Mouse (Mus musculus): Measurements from ENCODE around the gene Olfr137. TPM values are rescaled to one million over a fixed set of nuclear protein-coding genes. Genes with fewer than 3 reads are reported as not detected.

The Olfr137 gene
- polyA plus RNA-seq (2015; fragmentation: Nextera tagmentation; extraction: Ambion mirVana) = not detected in 2 replicates

GRCm38 (mm10) chr17:38307470-38307869, at the start of gene Olfr137:
Gene Olfr137, minus strand, starts transcription at chr17:38307570.
- Histone ChIP-seq H3K4me3 (no peak within 1 kb of the TSS), H3K36me3 (no peaks in the 10 kb centered on the region), H3K9me3 (replicated peaks) (no peaks in the 10 kb centered on the region; the same call in 1 of the 2 replicates), H3K4me1 (replicated peaks) (no peaks in the 10 kb centered on the region), H3K4me2 (no peak within 1 kb of the TSS), H3K27me3 (no peaks in the 10 kb centered on the region), H3K27ac (no peak within 1 kb of the TSS), H3K9ac (no peak within 1 kb of the TSS)
- ATAC-seq (replicated peaks; ENCODE audit: insufficient number of reproducible peaks, insufficient read depth, low FRiP score, low read depth) = no peak

- Histone ChIP-seq H3K9me3 (replicated peaks) (peaks cover 5% of the 10 kb centered on the region; the same call in 1 of the 2 replicates), H3K4me3 (no peak within 1 kb of the TSS), H3K4me1 (replicated peaks) (no peaks in the 10 kb centered on the region), H3K4me2 (no peak within 1 kb of the TSS), H3K27me3 (no peaks in the 10 kb centered on the region), H3K9ac (no peak within 1 kb of the TSS), H3K27ac (no peak within 1 kb of the TSS), H3K36me3 (no peaks in the 10 kb centered on the region)
- no peak for ATAC-seq (replicated peaks; ENCODE audit: insufficient number of reproducible peaks, insufficient read depth, low FRiP score, low read depth)
Observed at GRCm38 (mm10) chr17:38329531-38329930, 22.2 kb upstream of the Olfr137 start, which contains the start of gene Olfr136. Gene Olfr136, plus strand, starts transcription at chr17:38329831.

DNA sequence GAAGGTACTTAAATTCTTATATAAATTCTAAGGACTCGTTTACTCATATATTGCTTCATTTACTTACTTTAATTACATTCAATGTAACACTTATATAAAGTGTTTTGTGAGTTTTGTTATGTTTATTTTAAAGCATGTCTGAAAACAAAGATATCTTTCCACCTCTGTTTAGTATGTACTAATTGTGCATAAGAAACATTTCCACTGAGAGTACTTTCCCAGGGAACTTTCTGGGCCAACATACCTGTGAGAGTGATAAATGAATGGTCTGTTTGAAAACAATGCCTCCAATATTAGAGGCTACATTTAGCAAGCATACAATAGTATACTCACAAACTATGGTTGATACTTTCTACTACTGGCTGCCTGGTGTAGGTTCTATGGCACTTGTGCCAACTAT, 46.6 kb downstream of the Olfr137 start, which contains the start of gene Olfr138:
Gene Olfr138 (plus strand): TSS at position 301 of the 400 bp plus-strand sequence.
- no peak within 1 kb of the TSS for H3K4me2 ChIP-seq
- 48% methylated on average over 1 of the region's 1 CpGs for WGBS

More for the DNA sequence above, 46.6 kb downstream of the Olfr137 start, which contains the start of gene Olfr138:
- no peak for ATAC-seq (replicated peaks; ENCODE audit: insufficient number of reproducible peaks, insufficient read depth, low FRiP score, low read depth)
- Histone ChIP-seq H3K27me3 (no peaks in the 10 kb centered on the region), H3K27ac (no peak within 1 kb of the TSS), H3K9ac (no peak within 1 kb of the TSS), H3K4me1 (replicated peaks) (no peaks in the 10 kb centered on the region), H3K36me3 (no peaks in the 10 kb centered on the region), H3K4me3 (no peak within 1 kb of the TSS), H3K9me3 (replicated peaks) (no peaks in the 10 kb centered on the region)

Other genes with a start within 250 kb of the Olfr137 start
- gene Olfr129, start 247.5 kb downstream of the Olfr137 start, polyA plus RNA-seq (2015; fragmentation: Nextera tagmentation; extraction: Ambion mirVana) = not detected in 2 replicates
- not detected in 2 replicates for gene Olfr130, start 243.6 kb downstream of the Olfr137 start, polyA plus RNA-seq (2015; fragmentation: Nextera tagmentation; extraction: Ambion mirVana)
- not detected in 2 replicates for gene Olfr131, start 218.9 kb downstream of the Olfr137 start, polyA plus RNA-seq (2015; fragmentation: Nextera tagmentation; extraction: Ambion mirVana)
- gene Olfr132, start 173.0 kb downstream of the Olfr137 start, polyA plus RNA-seq (2015; fragmentation: Nextera tagmentation; extraction: Ambion mirVana) = not detected in 2 replicates
- gene Olfr133, start 162.3 kb downstream of the Olfr137 start, polyA plus RNA-seq (2015; fragmentation: Nextera tagmentation; extraction: Ambion mirVana) = not detected in 2 replicates
- not detected in 2 replicates for gene Olfr134, start 136.2 kb downstream of the Olfr137 start, polyA plus RNA-seq (2015; fragmentation: Nextera tagmentation; extraction: Ambion mirVana)
- not detected in 2 replicates for gene Olfr135, start 103.2 kb downstream of the Olfr137 start, polyA plus RNA-seq (2015; fragmentation: Nextera tagmentation; extraction: Ambion mirVana)
- not detected in 2 replicates for gene Olfr138, start 46.5 kb downstream of the Olfr137 start, polyA plus RNA-seq (2015; fragmentation: Nextera tagmentation; extraction: Ambion mirVana)
- not detected in 2 replicates for gene Olfr136, start 22.3 kb upstream of the Olfr137 start, polyA plus RNA-seq (2015; fragmentation: Nextera tagmentation; extraction: Ambion mirVana)
- not detected in 2 replicates for gene Esp36, start 112.6 kb upstream of the Olfr137 start, polyA plus RNA-seq (2015; fragmentation: Nextera tagmentation; extraction: Ambion mirVana)
- gene Esp34, start 246.6 kb upstream of the Olfr137 start, polyA plus RNA-seq (2015; fragmentation: Nextera tagmentation; extraction: Ambion mirVana) = not detected in 2 replicates